Mouse (Mus musculus) small intestine, adult 2 months (tissue): ENCODE data around the gene Daam1. TPM values are rescaled to one million over a fixed set of nuclear protein-coding genes. Genes with fewer than 3 reads are reported as not detected.
A peak's percentile ranks its signal among the peaks of the same experiment; 100 is the strongest.

Experiments used
- H3K27ac ChIP-seq: fragments of 200-500 bp; 2 replicates; pipeline ENCODE4 v1.5.1; 2012; ENCODE audit warnings: low read depth, low read length, control low read depth, inconsistent platforms; ENCODE audit not compliant: insufficient read depth
- H3K27me3 ChIP-seq: fragments of 200-500 bp; 2 replicates; pipeline ENCODE4 v1.6.1; 2012; ENCODE audit warnings: mild to moderate bottlenecking, moderate library complexity, low read length, inconsistent platforms; ENCODE audit not compliant: control insufficient read depth, insufficient read depth
- H3K36me3 ChIP-seq: fragments of 200-500 bp; 2 replicates; pipeline ENCODE4 v1.6.1; 2012; ENCODE audit warnings: mild to moderate bottlenecking, low read length, control low read depth, inconsistent platforms; ENCODE audit not compliant: control insufficient read depth, insufficient read depth
- H3K4me1 ChIP-seq: fragments of 200-500 bp; 2 replicates; pipeline ENCODE4 v1.6.1; 2012; ENCODE audit warnings: low read length, inconsistent platforms, mixed read lengths; ENCODE audit not compliant: control insufficient read depth, insufficient read depth, insufficient read length
- H3K4me3 ChIP-seq: fragments of 200-500 bp; 2 replicates; pipeline ENCODE4 v1.5.1; 2012; ENCODE audit warnings: low read depth, mild to moderate bottlenecking, control low read depth, inconsistent platforms, low read length, moderate library complexity
- CTCF ChIP-seq: fragments of 200-500 bp; IDR thresholded peaks from 2 replicates; pipeline ENCODE4 v1.5.1; 2012; ENCODE audit warnings: low read depth, mild to moderate bottlenecking, control low read depth, inconsistent platforms, low read length, moderate library complexity, mixed read lengths; ENCODE audit not compliant: insufficient replicate concordance, insufficient read length; ENCODE audit errors: extremely low read depth
- POLR2A ChIP-seq: fragments of 200-500 bp; IDR thresholded peaks from 2 replicates; pipeline ENCODE4 v1.6.1; 2012; ENCODE audit warnings: low read depth, mild to moderate bottlenecking, control low read depth, inconsistent platforms, low read length, moderate library complexity
- WGBS: fragments of 180-500 bp; shearing (Covaris S2); methylation state at CpG from one replicate; pipeline ENCODE4 v1.1.7; 2018; 5-methylcytosine and 5-hydroxymethylcytosine counted together
- polyA plus RNA-seq: library from polyadenylated mRNA; depleted of rRNA; stranded (reverse); fragments of >200 nt; gene quantifications from 2 replicates; pipeline ENCODE4 v1.2.3, GENCODE M21; 2012

The Daam1 gene
- polyA plus RNA-seq, 1 experiment = 2.4 TPM

DNA sequence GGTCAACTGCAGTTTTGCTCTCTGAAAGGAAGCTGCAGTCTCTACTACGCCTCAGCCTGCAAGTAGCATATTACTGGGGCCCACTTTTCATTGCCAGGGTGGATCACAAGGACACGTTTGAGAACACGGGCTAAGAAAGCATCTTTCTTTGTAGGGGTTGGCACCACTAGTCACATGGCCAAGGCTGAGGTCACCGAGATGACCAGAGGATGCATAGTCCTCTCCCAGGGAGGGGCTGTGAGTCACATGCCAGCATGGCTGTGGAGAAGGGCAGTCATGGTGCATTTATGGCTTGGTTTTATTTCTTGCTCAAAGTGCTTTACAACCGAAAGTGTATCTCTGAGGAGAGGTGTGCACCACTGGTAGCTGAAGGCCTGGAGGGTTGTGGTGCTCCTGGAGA, 67.4 kb downstream of the Daam1 start:
- peaks cover 7% of the 10 kb centered on the region for H3K36me3 ChIP-seq
- TF ChIP-seq POLR2A (no peak), CTCF (no peak)
- WGBS = 64% methylated on average over 5 of the region's 5 CpGs

DNA sequence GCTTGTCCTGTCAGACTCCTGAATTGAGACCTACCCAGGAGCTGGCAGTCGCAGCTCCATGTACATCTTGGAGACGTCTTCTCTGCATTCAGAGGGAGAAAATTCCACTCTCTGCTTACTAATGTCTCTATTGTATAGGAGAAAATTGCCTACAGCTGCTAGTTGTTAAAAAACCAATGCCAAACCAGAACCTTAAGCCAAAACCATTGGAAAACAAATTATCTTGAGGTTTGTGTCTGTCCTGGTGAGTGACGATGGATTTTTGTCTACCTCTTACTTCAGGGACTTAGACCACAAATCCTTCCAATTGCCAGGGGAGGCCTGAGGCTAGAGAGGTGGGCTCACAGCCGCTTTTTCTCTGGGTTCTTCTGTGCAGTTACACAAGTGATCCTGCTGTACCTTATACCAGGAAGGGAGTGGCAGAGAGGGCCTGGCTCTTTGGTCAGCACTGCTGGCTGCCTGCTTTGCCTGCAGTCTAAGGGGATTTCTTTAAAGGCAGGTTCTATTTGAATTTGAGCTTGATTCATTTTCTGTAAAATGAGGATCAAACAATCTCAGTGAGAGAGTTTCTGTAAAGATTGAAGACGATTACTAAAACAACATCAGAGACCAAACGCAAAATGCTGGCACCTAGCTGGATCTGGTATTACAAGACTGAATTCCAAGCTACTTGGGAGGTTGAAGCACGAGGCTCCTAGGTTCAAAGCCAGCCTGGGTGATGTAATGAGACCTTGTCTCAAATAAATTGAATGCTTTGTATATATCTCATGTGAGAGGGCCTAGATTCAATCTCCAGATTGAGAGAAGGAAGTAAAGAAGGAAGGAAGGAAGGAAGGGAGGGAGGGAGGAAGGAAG, 68.0 kb downstream of the Daam1 start:
- Histone ChIP-seq H3K36me3 (peaks cover 7% of the 10 kb centered on the region), H3K27ac (peak overlapping the region; percentile 83), H3K4me1 (peaks cover 24% of the 10 kb centered on the region), H3K27me3 (no peaks in the 10 kb centered on the region), H3K4me3 (no peak overlapping the region)
- WGBS = 85% methylated on average over 7 of the region's 7 CpGs
- TF ChIP-seq POLR2A = no peak
- TF ChIP-seq CTCF = no peak

More for the DNA sequence above, 67.4 kb downstream of the Daam1 start:
- Histone ChIP-seq H3K27ac (peak overlapping the region; percentile 83), H3K4me3 (no peak overlapping the region), H3K4me1 (peaks cover 23% of the 10 kb centered on the region), H3K27me3 (no peaks in the 10 kb centered on the region)

DNA sequence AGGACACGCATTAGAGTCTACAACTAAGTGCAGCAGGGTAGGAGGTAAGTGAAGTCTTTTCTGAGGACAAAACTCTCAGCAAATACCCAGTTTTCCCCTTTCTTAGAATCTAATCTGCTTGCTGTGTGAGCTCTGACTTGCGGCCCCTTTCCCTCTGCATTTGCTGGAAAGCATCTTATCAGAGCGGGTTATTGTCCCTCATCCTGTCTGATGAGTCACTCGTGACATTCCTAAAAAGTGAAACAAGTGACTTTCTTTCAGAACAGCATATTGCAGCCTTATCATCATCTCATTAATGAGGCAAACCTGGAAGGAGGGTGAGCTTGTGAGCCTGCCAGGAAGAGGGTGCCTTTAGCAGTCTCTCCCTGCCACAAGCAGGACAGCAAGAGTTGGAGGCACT, 68.7 kb downstream of the Daam1 start:
- 49% methylated on average over 4 of the region's 4 CpGs for WGBS
- Histone ChIP-seq H3K4me1 (peaks cover 24% of the 10 kb centered on the region), H3K27ac (peak overlapping the region; percentile 83), H3K4me3 (no peak overlapping the region), H3K27me3 (no peaks in the 10 kb centered on the region), H3K36me3 (peaks cover 7% of the 10 kb centered on the region)
- no peak for TF ChIP-seq CTCF
- TF ChIP-seq POLR2A = no peak

DNA sequence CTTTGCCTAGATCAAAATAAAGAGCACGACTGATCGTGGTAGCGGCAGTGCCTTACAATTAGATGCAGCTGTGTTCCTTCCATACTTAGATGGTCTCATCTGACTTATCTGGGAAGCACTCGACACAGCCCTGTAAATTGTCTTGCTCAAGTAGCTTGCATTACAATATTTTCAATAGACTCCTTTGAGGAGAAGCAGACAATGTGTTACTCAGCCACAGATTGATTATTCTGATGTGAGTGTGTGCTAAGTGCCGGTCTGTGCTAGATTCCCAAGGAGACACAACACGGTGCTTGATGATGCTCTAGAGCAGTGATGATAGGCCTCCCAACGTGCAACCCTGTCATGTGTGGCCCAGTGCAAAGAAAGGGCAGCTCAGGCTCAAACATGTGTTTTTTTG, 70.3 kb downstream of the Daam1 start:
- WGBS = 91% methylated on average over 7 of the region's 7 CpGs
- Histone ChIP-seq H3K4me3 (no peak overlapping the region), H3K4me1 (peaks cover 32% of the 10 kb centered on the region), H3K36me3 (peaks cover 5% of the 10 kb centered on the region), H3K27me3 (no peaks in the 10 kb centered on the region), H3K27ac (no peak overlapping the region)
- no peak for TF ChIP-seq POLR2A
- no peak for TF ChIP-seq CTCF

DNA sequence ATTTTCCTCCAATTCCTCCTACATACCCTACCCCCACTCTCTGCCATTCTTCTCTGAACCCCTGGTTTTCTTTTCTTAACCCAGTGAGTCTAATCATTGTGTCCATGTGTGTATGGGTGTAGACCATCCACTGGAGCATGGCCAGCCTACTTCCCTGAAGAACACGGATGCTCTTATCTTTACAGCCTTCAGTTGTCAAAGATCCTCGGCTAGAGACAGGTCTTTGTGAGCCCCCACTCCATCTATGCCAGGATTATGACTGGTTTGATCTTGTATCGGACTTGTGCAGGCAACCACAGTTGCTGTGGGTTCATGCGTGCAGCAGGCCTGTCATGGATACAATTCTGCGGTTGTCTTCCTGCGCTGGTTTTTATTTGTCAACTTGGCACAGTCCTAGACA, 71.0 kb downstream of the Daam1 start:
- H3K4me1 ChIP-seq = peaks cover 35% of the 10 kb centered on the region
- no peaks in the 10 kb centered on the region for H3K27me3 ChIP-seq
- WGBS = 78% methylated on average over 6 of the region's 6 CpGs
- H3K4me3 ChIP-seq = no peak overlapping the region
- H3K27ac ChIP-seq = no peak overlapping the region
- TF ChIP-seq CTCF = no peak
- no peak for TF ChIP-seq POLR2A
- no peaks in the 10 kb centered on the region; the same call in 1 of the 2 replicates for H3K36me3 ChIP-seq

DNA sequence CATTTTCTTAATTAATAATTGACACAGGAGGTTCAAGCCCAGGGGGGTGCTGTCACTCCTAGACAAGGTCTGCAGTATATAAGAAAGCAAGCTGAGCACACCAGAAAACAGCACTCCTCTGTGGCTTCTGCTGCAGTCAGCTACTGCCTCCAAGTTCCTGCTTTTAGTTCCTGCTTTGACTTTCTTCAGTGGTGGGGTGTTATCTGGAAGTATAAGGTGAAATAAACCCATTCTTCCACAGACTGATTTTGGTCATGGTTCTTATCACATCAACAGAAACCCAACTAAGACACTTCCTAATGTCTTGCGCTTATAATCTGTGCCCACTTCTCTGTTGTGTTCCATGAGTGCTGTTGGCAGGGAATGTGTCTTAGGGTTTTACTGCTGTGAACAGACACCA, 71.4 kb downstream of the Daam1 start:
- Histone ChIP-seq H3K4me1 (peaks cover 33% of the 10 kb centered on the region), H3K27me3 (no peaks in the 10 kb centered on the region), H3K36me3 (no peaks in the 10 kb centered on the region), H3K27ac (0 out of 2 replicates have a peak overlapping the region, but pooled peaks have one; percentile 39), H3K4me3 (no peak overlapping the region)
- 100% methylated on average over 1 of the region's 1 CpGs for WGBS
- TF ChIP-seq POLR2A (no peak), CTCF (no peak)

DNA sequence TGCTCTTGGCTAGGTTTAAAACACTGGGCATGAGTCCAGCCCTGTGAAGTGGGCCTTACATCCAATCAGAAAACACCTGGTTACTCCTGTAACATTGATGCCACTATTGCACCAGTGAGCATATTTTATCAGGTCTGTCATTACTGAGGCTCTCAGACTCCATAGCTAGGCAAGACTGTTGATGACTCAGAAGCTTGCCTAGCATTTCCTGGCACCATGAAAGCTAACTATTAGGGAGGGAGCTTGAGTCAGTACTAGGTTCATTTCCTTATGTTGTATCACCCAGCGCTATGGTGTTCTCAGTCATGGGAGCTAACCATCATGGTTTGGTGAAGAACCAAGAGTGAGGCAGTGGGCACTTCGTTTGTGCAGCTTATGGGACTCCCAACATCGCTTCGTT, 72.3 kb downstream of the Daam1 start:
- TF ChIP-seq POLR2A (no peak), CTCF (no peak)
- Histone ChIP-seq H3K27me3 (no peaks in the 10 kb centered on the region), H3K4me3 (no peak overlapping the region), H3K4me1 (peaks cover 26% of the 10 kb centered on the region), H3K36me3 (no peaks in the 10 kb centered on the region), H3K27ac (peak overlapping the region; percentile 54)
- 87% methylated on average over 4 of the region's 4 CpGs for WGBS
